Mouse (Mus musculus) heart, embryonic 12.5 days (tissue): Measurements from ENCODE around the gene Phf23. TPM values are rescaled to one million over a fixed set of nuclear protein-coding genes. Genes with fewer than 3 reads are reported as not detected.
A peak's percentile ranks its signal among the peaks of the same experiment; 100 is the strongest.

ENCODE experiments used
- ATAC-seq: fragments of 200-750 bp; cut with Nextera tagmentation; 2 replicates; pipeline ENCODE4 v1.8.0; 2017; ENCODE audit warnings: moderate TSS enrichment, moderate library complexity; ENCODE audit not compliant: insufficient number of reproducible peaks, low FRiP score
- H3K27ac ChIP-seq: fragments of 300-500 bp; sonication (generic); 2 replicates; pipeline ENCODE4 v1.5.1; 2016; ENCODE audit warnings: mild to moderate bottlenecking, moderate library complexity; ENCODE audit not compliant: poor library complexity, severe bottlenecking
- H3K27me3 ChIP-seq: fragments of 300-500 bp; sonication (generic); replicated peaks from 2 replicates; pipeline ENCODE4 v1.6.1; 2016; ENCODE audit warnings: mild to moderate bottlenecking, moderate library complexity
- H3K36me3 ChIP-seq: fragments of 300-500 bp; sonication (generic); 2 replicates; pipeline ENCODE4 v1.6.1; 2016; ENCODE audit warnings: mild to moderate bottlenecking, moderate library complexity
- H3K4me1 ChIP-seq: fragments of 300-500 bp; sonication (generic); replicated peaks from 2 replicates; pipeline ENCODE4 v1.6.1; 2016; ENCODE audit warnings: mild to moderate bottlenecking
- H3K4me2 ChIP-seq: fragments of 300-500 bp; sonication (generic); 2 replicates; pipeline ENCODE4 v1.6.1; 2016; ENCODE audit warnings: mild to moderate bottlenecking, moderate library complexity
- H3K4me3 ChIP-seq: fragments of 300-500 bp; sonication (generic); 2 replicates; pipeline ENCODE4 v1.5.1; 2016; ENCODE audit warnings: mild to moderate bottlenecking
- H3K9ac ChIP-seq: fragments of 300-500 bp; sonication (generic); 2 replicates; pipeline ENCODE4 v1.6.1; 2016; ENCODE audit warnings: mild to moderate bottlenecking, moderate library complexity
- H3K9me3 ChIP-seq: fragments of 300-500 bp; sonication (generic); replicated peaks from 2 replicates; pipeline ENCODE4 v1.6.1; 2016; ENCODE audit warnings: mild to moderate bottlenecking, moderate library complexity
- WGBS: fragments of 180-500 bp; shearing (Covaris S2); methylation state at CpG from one replicate; pipeline ENCODE4 v1.1.7; 2016; 5-methylcytosine and 5-hydroxymethylcytosine counted together
- polyA plus RNA-seq: library from polyadenylated mRNA; unstranded; fragments of >200 nt; fragmentation: Nextera tagmentation; extraction: Ambion mirVana; gene quantifications from 2 replicates; pipeline ENCODE4 v1.2.1, GENCODE M21; 2016

Gene Phf23
- polyA plus RNA-seq, 1 experiment from 2014 or later: 54.1 TPM

DNA sequence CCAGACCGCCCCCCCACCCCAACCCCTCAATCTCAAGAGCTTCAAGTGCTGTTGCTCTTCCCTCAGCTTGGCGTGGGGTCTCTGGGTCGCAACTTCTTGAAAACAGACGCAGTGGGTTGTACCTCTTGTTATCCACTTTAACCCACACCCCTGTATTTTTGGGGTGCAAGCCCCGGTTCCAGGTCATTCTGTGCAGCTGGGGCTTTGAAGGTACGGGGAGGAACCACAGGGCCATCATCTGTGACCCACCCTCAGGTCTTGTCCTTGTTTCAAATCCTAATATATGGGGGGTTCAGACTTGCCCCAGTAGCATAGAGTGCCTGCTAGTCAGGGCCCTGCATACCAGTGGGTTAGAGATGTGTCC lies 28.6 kb downstream of the Phf23 start:
- Histone ChIP-seq H3K36me3 (no peaks in the 10 kb centered on the region), H3K4me1 (peaks cover 80% of the 10 kb centered on the region), H3K27me3 (no peaks in the 10 kb centered on the region), H3K4me3 (peak overlapping the region; percentile 46), H3K9ac (peak overlapping the region; percentile 64), H3K4me2 (peak overlapping the region; percentile 75), H3K27ac (no peak overlapping the region), H3K9me3 (no peaks in the 10 kb centered on the region)
- WGBS: 17% methylated on average over 6 of the region's 6 CpGs
- ATAC-seq: no peak

DNA sequence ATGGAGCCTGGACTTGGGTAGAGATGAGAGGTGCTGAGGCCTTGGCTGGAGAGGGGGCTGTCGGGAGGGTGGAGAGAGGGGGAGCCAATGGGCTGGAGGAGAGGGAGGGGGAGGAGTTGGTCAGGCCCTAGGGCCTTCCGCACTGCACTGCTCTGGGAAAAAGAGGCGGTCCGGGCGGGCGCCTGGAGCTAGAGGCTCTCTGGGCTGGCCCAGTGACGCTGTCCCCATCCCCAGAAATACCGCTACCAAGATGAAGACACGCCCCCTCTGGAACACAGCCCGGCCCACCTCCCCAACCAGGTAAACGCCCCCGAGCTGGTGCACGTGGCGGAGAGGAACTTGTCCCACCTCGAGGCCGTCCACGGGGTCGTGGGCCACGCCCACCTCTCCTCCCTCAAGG lies 31.1 kb downstream of the Phf23 start:
- Histone ChIP-seq H3K27ac (0 out of 2 replicates have a peak overlapping the region, but pooled peaks have one; percentile 22), H3K36me3 (peaks cover 11% of the 10 kb centered on the region), H3K9ac (peak overlapping the region; percentile 29; the same call in 1 of the 2 replicates), H3K4me1 (peaks cover 66% of the 10 kb centered on the region), H3K4me2 (peak overlapping the region; percentile 69), H3K4me3 (peak overlapping the region; percentile 39), H3K9me3 (no peaks in the 10 kb centered on the region), H3K27me3 (no peaks in the 10 kb centered on the region)
- WGBS: under 1% methylated on average over 18 of the region's 19 CpGs
- ATAC-seq: peak; percentile 66

DNA sequence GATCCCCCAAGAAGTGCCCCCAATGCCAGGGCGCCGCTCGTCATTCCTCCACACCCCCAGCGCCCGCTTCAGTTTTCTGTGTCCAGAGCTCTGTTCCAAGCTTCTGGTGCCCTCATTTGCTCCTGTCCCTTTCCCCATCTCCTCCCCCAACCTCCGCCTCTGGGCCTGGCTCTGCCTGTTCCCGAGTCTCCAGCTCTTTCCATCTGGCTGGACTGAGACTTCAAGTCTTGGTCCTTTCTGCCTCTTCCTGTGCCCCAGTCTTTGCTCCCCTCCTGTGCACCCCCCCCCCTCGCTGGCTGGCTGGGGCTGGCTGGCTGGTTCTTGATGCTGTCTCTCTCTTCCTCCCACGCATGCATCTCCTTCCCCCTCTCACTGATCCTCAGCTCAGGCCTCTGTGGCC lies 31.8 kb downstream of the Phf23 start:
- Histone ChIP-seq H3K27me3 (no peaks in the 10 kb centered on the region), H3K4me3 (peak overlapping the region; percentile 39; the same call in 1 of the 2 replicates), H3K9me3 (no peaks in the 10 kb centered on the region), H3K36me3 (peaks cover 18% of the 10 kb centered on the region), H3K4me1 (peaks cover 65% of the 10 kb centered on the region), H3K9ac (no peak overlapping the region), H3K27ac (0 out of 2 replicates have a peak overlapping the region, but pooled peaks have one; percentile 18), H3K4me2 (peak overlapping the region; percentile 69)
- WGBS: 40% methylated on average over 9 of the region's 9 CpGs
- ATAC-seq: no peak

DNA sequence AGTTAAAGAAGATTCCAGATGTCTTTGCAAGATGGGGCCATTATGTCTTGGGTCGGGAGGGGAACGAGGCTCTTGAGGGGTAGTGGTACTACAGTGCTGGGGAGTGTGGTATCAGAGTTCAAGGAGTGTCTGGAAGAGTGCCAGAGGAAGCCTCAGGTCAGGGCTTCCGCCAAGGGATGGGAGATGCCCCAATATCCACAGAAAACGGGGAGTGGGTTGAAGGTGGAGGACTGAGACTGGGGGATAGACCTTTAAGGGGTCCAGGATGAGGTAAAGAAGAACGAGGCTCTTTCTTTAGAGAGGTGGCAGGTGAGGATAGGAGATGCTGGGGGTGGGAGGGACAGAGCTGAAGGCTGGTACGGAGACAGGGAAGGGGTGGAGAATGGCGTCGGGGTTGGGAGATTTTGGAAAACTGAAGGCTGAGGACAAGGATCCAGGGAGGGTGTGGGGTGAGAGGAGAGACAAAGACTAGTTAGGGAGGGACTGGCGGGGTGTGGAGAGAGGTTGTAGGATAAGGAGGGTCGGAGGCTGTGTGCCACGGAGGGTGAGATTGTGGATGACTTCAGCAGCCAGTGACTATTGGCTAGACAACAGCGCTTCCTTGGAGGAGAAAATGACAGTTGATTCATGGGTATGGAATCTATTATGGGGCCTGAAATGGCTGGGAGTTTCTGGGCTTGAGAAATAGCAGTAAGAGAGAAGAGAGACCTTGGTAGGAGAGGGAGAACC lies 33.0 kb downstream of the Phf23 start:
- peak overlapping the region; percentile 25 for H3K4me3 ChIP-seq
- H3K4me1 ChIP-seq: peaks cover 60% of the 10 kb centered on the region
- no peaks in the 10 kb centered on the region for H3K9me3 ChIP-seq
- peak overlapping the region; percentile 69 for H3K4me2 ChIP-seq
- H3K27me3 ChIP-seq: no peaks in the 10 kb centered on the region
- ATAC-seq: no peak
- H3K9ac ChIP-seq: peak overlapping the region; percentile 22; the same call in 1 of the 2 replicates
- H3K36me3 ChIP-seq: peaks cover 26% of the 10 kb centered on the region
- WGBS: 23% methylated on average over 12 of the region's 12 CpGs
- peak overlapping the region; percentile 77 for H3K27ac ChIP-seq

DNA sequence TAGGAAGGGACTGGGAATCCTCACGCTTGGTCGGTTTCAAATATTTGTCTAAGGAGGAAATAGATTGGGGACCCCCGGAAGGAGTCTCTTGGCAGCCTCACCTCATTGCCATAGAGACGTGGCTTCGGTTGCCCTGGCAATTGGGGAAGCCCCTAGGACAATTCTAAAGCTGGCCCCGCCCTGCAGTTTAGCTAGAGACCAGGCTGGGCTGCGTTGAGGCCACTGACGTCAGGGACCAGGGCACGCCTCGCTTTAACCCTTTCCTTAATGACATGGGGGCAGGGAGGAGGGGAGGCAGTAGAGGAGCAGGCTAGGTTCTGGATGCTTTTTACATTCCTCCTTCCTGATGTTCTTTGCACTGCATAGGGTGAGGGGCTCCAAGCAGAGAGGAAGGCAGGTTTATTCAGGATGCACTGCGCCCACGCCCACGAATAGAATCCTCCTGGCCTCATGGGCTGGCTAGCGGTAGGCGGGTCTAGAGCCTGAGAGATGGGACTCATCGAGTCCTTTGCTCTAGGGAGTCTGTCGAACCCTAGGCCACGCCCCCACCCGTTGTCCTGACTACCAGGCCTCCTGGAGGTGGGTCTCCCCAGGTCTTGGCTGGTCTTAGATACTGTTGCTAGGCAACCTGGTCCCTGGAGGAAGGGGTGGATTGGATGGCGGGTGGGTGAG lies 33.7 kb downstream of the Phf23 start:
- Histone ChIP-seq H3K4me2 (peak overlapping the region; percentile 69), H3K4me3 (peak overlapping the region; percentile 25), H3K36me3 (peaks cover 29% of the 10 kb centered on the region), H3K4me1 (peaks cover 53% of the 10 kb centered on the region), H3K27ac (peak overlapping the region; percentile 77), H3K9ac (peak overlapping the region; percentile 25; the same call in 1 of the 2 replicates), H3K9me3 (no peaks in the 10 kb centered on the region), H3K27me3 (no peaks in the 10 kb centered on the region)
- ATAC-seq: peak; percentile 75
- 1% methylated on average over 20 of the region's 20 CpGs for WGBS

DNA sequence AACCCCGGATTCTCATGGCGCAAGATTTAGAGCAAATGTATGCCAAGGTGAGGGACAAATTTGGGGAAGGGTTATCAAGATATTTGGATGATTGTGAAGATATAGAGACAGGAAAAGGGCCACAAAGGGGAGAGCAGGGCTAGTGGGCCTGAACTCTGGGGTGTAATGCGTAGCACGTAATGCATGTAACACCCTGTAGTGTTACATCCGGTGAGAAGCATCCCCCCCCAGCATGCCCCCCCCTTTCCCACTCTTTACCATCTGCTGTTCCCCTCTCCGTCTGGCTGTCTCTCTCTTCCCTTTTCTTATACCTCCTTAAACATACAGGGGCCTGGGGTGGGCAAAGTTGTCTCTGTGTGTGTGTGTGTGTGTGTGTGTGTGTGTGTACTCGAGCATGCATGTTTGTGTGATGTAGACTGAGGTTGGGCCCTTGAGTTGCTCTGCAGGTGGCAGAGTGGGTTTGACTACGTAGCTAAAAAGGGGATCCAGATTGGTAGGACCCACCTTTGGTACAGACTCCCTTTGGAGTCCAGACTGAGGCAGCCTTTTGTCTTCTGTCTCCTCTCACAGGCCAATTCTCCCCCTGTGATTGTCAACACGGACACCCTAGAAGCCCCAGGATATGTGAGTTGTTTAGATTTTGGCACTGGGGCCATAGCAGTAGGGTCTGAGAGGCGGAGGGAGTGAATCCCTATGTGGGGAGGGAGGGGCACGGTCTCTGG lies 34.4 kb downstream of the Phf23 start:
- Histone ChIP-seq H3K27me3 (no peaks in the 10 kb centered on the region), H3K9ac (peak overlapping the region; percentile 25; the same call in 1 of the 2 replicates), H3K4me3 (peak overlapping the region; percentile 25; the same call in 1 of the 2 replicates), H3K27ac (no peak overlapping the region), H3K4me1 (peaks cover 50% of the 10 kb centered on the region), H3K9me3 (no peaks in the 10 kb centered on the region), H3K4me2 (peak overlapping the region; percentile 69), H3K36me3 (peaks cover 29% of the 10 kb centered on the region)
- 53% methylated on average over 11 of the region's 11 CpGs for WGBS
- peak; percentile 24; the same call in 1 of the 2 replicates for ATAC-seq

DNA sequence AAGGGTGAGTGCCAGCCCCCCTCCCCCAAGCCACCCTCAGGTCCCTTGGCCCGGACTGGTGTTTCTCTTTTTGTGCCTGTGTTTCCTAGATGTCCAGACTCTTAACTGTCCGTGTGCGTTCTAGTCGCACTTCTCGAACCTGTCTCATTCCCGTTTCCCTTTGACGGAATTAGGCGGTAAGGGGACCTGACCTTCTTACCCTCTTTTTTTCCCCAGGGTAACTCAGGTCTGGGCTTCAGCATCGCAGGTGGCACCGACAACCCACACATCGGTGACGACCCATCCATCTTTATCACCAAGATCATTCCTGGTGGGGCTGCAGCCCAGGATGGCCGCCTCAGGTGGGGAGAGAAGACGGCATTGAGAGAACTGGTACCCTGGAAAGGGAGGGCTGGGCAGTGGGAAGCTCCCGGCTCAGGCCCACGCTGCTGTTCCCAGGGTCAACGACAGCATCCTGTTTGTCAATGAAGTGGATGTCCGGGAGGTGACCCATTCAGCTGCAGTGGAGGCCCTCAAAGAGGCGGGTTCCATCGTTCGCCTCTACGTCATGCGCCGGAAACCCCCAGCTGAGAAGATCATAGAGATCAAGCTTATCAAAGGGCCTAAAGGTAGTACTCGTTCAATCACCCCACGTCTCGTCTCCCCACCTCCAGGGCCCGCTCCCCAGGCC lies 35.2 kb downstream of the Phf23 start:
- Histone ChIP-seq H3K27ac (no peak overlapping the region), H3K9ac (no peak overlapping the region), H3K27me3 (no peaks in the 10 kb centered on the region), H3K36me3 (peaks cover 29% of the 10 kb centered on the region), H3K4me1 (peaks cover 46% of the 10 kb centered on the region), H3K9me3 (no peaks in the 10 kb centered on the region), H3K4me2 (no peak overlapping the region), H3K4me3 (no peak overlapping the region)
- ATAC-seq: no peak
- WGBS: 91% methylated on average over 28 of the region's 28 CpGs

DNA sequence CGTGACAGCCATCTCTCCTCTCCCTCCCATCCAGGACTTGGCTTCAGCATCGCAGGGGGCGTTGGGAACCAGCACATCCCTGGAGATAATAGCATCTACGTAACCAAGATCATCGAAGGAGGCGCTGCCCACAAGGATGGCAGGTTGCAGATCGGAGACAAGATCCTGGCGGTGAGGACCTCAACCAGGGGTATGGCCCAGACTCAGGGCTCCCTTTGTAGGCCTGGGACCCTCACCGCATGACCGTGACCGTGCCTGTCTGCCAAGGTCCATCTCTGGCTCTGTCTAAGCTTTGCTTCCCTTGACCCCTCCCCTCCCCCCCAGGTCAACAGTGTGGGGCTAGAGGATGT lies 35.7 kb downstream of the Phf23 start:
- 95% methylated on average over 11 of the region's 11 CpGs for WGBS
- no peaks in the 10 kb centered on the region for H3K27me3 ChIP-seq
- no peak overlapping the region for H3K4me3 ChIP-seq
- H3K9ac ChIP-seq: no peak overlapping the region
- no peaks in the 10 kb centered on the region for H3K9me3 ChIP-seq
- H3K27ac ChIP-seq: no peak overlapping the region
- no peak overlapping the region for H3K4me2 ChIP-seq
- H3K36me3 ChIP-seq: peaks cover 29% of the 10 kb centered on the region
- ATAC-seq: no peak
- H3K4me1 ChIP-seq: peaks cover 41% of the 10 kb centered on the region

DNA sequence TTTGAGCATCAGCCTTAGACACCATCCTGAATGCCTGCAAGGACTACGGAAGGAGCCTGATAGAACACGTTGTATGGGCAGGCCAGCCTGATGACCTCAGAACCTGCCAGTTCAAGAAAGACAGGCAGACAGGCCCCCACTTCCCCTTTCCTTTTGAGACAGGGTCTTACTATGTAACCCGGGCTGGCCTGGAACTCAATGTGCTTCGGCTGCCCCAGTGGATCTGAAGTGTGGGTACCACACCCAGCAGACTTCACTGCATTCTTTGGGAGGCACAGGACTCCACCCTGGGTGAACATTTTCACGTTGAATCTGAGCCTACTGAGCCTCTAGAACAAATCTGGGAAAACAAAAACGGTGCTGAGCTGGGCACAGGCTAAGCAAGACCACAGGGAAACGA lies 42.6 kb downstream of the Phf23 start:
- Histone ChIP-seq H3K9me3 (no peaks in the 10 kb centered on the region), H3K27ac (no peak overlapping the region), H3K27me3 (no peaks in the 10 kb centered on the region), H3K4me1 (no peaks in the 10 kb centered on the region), H3K4me3 (no peak overlapping the region), H3K9ac (no peak overlapping the region), H3K36me3 (peaks cover 57% of the 10 kb centered on the region), H3K4me2 (no peak overlapping the region)
- ATAC-seq: no peak
- 77% methylated on average over 7 of the region's 7 CpGs for WGBS

DNA sequence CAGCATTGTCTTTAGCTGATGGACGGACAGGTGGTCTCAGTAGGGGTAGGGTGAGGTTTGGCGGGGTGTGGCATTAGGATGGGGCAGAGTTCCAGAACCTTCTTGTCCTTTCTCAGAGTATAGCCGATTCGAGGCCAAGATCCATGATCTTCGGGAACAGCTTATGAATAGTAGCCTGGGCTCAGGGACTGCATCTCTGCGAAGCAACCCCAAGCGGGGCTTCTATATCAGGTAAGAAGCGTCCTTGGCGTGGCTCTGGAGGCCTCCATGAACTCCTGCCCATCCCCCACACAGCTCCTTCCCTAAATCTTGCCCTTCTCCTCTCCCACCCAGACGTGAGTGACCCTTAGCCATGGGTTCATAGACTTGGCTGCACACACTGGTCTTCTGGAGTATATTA lies 44.1 kb downstream of the Phf23 start:
- Histone ChIP-seq H3K4me2 (no peak overlapping the region), H3K9me3 (no peaks in the 10 kb centered on the region), H3K4me3 (no peak overlapping the region), H3K9ac (no peak overlapping the region), H3K36me3 (peaks cover 67% of the 10 kb centered on the region), H3K27ac (no peak overlapping the region), H3K4me1 (no peaks in the 10 kb centered on the region), H3K27me3 (no peaks in the 10 kb centered on the region)
- WGBS: 89% methylated on average over 10 of the region's 10 CpGs
- no peak for ATAC-seq

DNA sequence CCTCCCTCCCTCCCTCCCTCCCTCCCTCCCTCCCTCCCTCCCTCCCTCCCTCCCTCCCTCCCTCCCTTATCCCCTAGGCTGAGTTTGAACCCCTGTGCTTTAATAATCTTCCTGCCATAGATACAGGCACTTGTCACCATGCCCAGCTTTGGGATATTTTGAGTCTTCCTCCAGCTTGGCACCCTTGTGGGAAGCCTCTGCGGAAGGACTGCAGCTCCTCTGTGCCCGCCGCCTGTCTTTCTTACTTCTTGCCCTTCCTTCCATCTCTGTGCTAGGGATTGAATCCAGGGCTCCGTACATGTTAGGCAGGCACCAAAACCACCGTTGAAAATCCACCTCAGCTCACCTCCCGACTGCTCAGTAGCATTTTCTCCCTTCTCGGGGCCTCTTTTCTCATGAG lies 44.6 kb downstream of the Phf23 start:
- no peak for ATAC-seq
- H3K27ac ChIP-seq: no peak overlapping the region
- no peak overlapping the region for H3K9ac ChIP-seq
- no peaks in the 10 kb centered on the region for H3K9me3 ChIP-seq
- no peaks in the 10 kb centered on the region for H3K4me1 ChIP-seq
- 81% methylated on average over 7 of the region's 7 CpGs for WGBS
- peaks cover 71% of the 10 kb centered on the region for H3K36me3 ChIP-seq
- no peak overlapping the region for H3K4me2 ChIP-seq
- H3K27me3 ChIP-seq: no peaks in the 10 kb centered on the region
- no peak overlapping the region for H3K4me3 ChIP-seq
